Mouse (Mus musculus) stomach, embryonic 14.5 days (tissue): Measurements from ENCODE around the gene A4galt. TPM values are rescaled to one million over a fixed set of nuclear protein-coding genes. Genes with fewer than 3 reads are reported as not detected.

Experiments
- ATAC-seq: fragments of 200-750 bp; cut with Nextera tagmentation; 2 replicates; pipeline ENCODE4 v1.8.0; 2017; ENCODE audit warnings: low read depth, moderate TSS enrichment; ENCODE audit not compliant: insufficient number of reproducible peaks, insufficient read depth, low FRiP score
- H3K27ac ChIP-seq: fragments of 300-500 bp; sonication (generic); 2 replicates; pipeline ENCODE4 v1.5.1; 2014; ENCODE audit warnings: mild to moderate bottlenecking, low read length, moderate library complexity, mixed read lengths
- H3K27me3 ChIP-seq: fragments of 300-500 bp; sonication (generic); 2 replicates; pipeline ENCODE4 v1.6.1; 2014; ENCODE audit warnings: low read length, control low read depth, mixed read lengths; ENCODE audit not compliant: control insufficient read depth, insufficient read depth
- H3K36me3 ChIP-seq: fragments of 300-500 bp; sonication (generic); 2 replicates; pipeline ENCODE4 v1.6.1; 2014; ENCODE audit warnings: mild to moderate bottlenecking, control low read depth, low read length, moderate library complexity, mixed read lengths; ENCODE audit not compliant: control insufficient read depth, insufficient read depth
- H3K4me1 ChIP-seq: fragments of 300-500 bp; sonication (generic); 2 replicates; pipeline ENCODE4 v1.6.1; 2014; ENCODE audit warnings: low read length, control low read depth, mixed read lengths; ENCODE audit not compliant: control insufficient read depth, insufficient read depth
- H3K4me2 ChIP-seq: fragments of 300-500 bp; sonication (generic); replicated peaks from 2 replicates; pipeline ENCODE4 v1.6.1; 2014; ENCODE audit warnings: low read depth, low read length, control low read depth
- H3K4me3 ChIP-seq: fragments of 300-500 bp; sonication (generic); 2 replicates; pipeline ENCODE4 v1.5.1; 2014; ENCODE audit warnings: low read depth, low read length, control low read depth
- H3K9ac ChIP-seq: fragments of 300-500 bp; sonication (generic); replicated peaks from 2 replicates; pipeline ENCODE4 v1.6.1; 2014; ENCODE audit warnings: low read depth, mild to moderate bottlenecking, control low read depth, low read length, moderate library complexity, mixed read lengths
- H3K9me3 ChIP-seq: fragments of 300-500 bp; sonication (generic); 2 replicates; pipeline ENCODE4 v1.6.1; 2016; ENCODE audit warnings: low read depth, low read length, control low read depth; ENCODE audit not compliant: control insufficient read depth
- WGBS: fragments of 180-500 bp; shearing (Covaris S2); extraction: QIAGEN DNeasy Blood & Tissue Kit; methylation state at CpG from one replicate; pipeline ENCODE4 v1.1.7; 2014; 5-methylcytosine and 5-hydroxymethylcytosine counted together
- polyA plus RNA-seq: library from polyadenylated mRNA; unstranded; fragments of >200 nt; fragmentation: Nextera tagmentation; extraction: Ambion mirVana; gene quantifications from 2 replicates; pipeline ENCODE4 v1.2.1, GENCODE M21; 2014

A4galt gene
- polyA plus RNA-seq, 1 experiment from 2014 or later, result 9.6 TPM

DNA sequence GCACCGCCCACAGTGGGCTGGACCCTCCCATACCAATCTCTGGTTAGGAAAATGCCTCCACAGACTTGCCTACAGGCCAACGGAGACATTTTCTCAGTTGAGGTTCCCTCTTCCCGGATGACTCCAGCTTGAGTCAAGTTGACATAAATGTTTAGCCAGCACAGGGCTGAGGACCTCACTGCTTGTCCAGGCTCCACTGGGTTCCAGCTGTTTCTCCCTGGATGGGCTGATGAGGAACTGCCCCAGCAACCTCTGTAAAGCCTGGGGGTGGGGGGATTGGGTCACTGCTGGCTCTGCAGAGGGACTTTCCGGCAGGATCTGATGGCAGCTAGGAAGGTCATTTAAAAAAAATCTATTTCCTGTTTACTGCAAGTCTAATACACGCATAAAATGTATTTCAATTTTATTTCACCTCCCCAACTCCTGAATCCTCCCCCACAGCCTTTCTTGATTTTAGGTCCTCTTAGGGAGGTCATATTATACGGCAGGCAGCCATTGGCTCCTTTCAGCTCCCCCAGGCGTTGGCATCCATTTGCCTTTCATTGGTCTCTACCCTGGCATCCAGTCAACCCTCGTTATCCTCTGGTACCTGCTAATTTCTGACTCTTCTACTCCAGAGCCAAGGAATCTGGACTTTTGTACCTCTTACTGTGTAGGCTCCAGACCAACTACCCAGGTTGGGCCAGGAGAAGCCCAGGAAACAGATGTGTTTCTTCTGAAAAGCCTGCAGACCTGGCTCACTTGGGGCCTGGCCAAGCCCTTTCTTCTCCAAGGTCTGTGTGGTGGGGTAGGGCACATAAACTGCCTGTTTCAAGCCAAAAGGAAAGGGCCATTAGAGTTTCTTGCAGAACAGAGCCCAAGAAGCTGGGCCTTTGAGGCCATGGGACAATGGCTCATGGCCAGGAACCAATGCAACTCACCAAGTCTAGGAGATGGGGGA lies 42.4 kb upstream of the A4galt start:
- Histone ChIP-seq H3K4me3 (no peak overlapping the region), H3K27me3 (no peaks in the 10 kb centered on the region), H3K27ac (peak overlapping the region; percentile 55; the same call in 1 of the 2 replicates), H3K4me2 (no peak overlapping the region), H3K36me3 (no peaks in the 10 kb centered on the region), H3K4me1 (peaks cover 15% of the 10 kb centered on the region; the same call in 1 of the 2 replicates), H3K9ac (no peak overlapping the region), H3K9me3 (no peaks in the 10 kb centered on the region)
- no peak for ATAC-seq
- WGBS, result 76% methylated on average over 8 of the region's 8 CpGs

DNA sequence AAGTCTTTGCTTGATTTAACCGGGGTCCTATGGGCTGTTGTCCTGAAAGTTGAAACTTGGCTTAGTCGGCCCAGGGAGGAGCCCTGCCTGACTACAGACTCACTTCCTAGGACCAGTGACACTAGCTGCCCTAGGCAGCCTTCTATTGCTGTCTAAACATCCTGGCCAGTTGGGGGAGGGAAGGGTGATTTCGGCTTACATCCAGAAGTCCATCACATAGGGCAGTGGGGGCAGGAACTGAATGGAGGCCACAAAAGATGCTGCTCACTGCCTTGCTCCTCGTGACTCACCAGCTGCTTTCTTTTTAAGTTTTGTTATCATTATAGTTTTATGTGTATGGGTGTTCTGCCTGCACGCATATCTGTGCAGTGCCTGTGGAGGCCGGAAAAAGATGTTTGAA lies 41.6 kb upstream of the A4galt start:
- peaks cover 15% of the 10 kb centered on the region; the same call in 1 of the 2 replicates for H3K4me1 ChIP-seq
- H3K36me3 ChIP-seq, result no peaks in the 10 kb centered on the region
- 62% methylated on average over 6 of the region's 6 CpGs for WGBS
- H3K27ac ChIP-seq, result peak overlapping the region; percentile 55; the same call in 1 of the 2 replicates
- H3K9me3 ChIP-seq, result no peaks in the 10 kb centered on the region
- H3K4me2 ChIP-seq, result no peak overlapping the region
- no peak for ATAC-seq
- H3K4me3 ChIP-seq, result no peak overlapping the region
- H3K27me3 ChIP-seq, result no peaks in the 10 kb centered on the region
- H3K9ac ChIP-seq, result no peak overlapping the region

DNA sequence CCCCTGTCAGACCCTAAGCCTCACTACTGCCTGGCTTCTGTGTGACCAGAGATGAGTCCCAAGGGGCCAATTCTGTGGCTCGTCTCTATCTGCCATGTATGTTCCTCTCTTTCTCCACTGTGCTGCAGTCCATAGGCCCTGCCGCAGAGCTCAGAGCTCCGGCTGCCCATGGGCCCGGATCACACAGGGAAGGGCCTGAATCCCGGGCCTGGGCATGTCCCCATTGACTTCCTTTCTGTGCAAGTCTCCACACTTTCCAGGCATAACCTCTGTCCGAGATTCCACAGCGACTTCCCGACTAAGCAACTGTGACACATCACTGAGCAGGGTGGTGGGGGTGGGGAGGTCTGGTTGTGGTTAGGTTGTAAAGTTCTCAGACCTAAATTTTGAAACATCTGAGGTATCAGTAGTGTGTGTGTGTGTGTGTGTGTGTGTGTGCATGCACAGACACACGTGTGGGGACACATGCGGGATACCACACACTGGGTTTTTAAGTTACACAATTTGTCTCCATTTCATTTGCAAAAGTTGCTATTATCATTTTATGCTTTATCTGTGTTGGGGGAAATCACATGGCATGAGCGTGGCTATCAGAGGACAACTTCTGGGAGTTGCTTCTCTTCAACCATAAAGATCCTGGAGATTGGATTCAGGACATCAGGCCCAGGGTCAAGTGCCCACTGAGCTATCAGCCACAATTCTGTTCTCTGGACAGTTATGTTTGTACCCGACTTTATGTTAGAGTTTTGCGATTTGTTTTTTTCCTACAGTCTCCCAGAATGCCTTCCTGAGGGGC lies 40.9 kb upstream of the A4galt start:
- Histone ChIP-seq H3K27me3 (no peaks in the 10 kb centered on the region), H3K36me3 (no peaks in the 10 kb centered on the region), H3K27ac (no peak overlapping the region), H3K4me2 (no peak overlapping the region), H3K4me1 (peaks cover 15% of the 10 kb centered on the region; the same call in 1 of the 2 replicates), H3K4me3 (no peak overlapping the region), H3K9ac (no peak overlapping the region), H3K9me3 (no peaks in the 10 kb centered on the region)
- ATAC-seq, result no peak
- WGBS, result 78% methylated on average over 13 of the region's 13 CpGs

DNA sequence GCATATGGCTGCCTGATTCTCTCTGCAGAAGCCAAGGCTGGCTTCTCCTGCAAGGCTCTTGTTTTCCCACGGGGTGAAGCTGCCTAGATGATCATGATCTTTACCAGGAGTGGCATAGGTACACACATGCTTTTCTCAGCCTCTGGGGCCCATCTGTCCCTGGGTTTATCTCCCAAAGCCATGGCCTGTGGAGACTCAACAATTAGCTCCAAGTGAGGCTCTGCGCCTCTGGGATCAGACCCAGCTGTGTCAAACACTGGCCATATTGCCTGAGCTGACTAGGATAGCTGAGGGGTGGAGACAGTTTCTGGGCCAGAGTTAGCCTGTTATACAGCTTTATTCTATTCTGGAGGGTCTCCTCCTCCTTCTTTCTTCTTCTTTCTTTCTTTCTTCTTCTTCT lies 39.3 kb upstream of the A4galt start:
- Histone ChIP-seq H3K9me3 (no peaks in the 10 kb centered on the region), H3K36me3 (no peaks in the 10 kb centered on the region), H3K4me1 (0 out of 2 replicates have a peak, but pooled peaks cover 4% of the 10 kb centered on the region), H3K4me3 (no peak overlapping the region), H3K27me3 (no peaks in the 10 kb centered on the region), H3K27ac (no peak overlapping the region), H3K9ac (no peak overlapping the region), H3K4me2 (no peak overlapping the region)
- no peak for ATAC-seq
- WGBS, result 78% methylated on average over 2 of the region's 2 CpGs

- H3K9me3 ChIP-seq, result no peaks in the 10 kb centered on the region
Measured at GRCm38 (mm10) chr15:83284828-83285227, 33.3 kb upstream of the A4galt start.

DNA sequence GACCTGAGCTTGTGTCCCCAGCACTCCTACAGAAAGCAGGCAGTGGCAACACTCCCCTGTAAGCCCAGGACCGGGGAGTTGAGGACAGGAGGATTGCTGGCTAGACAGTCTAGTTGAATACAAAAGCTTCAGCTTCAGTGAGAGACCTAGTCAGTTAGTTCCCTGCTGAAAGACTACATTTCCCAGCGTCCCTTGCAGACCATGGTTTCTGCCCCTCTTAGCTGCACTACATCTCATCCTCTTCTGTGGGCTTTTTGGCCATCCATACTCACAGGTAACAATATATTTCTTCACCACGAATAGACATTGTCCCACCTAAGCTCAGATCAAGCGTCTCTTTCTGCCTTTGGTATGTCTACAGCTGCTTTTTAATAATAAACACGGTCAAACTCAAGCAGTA lies 30.8 kb upstream of the A4galt start:
- Histone ChIP-seq H3K36me3 (no peaks in the 10 kb centered on the region), H3K9ac (no peak overlapping the region), H3K4me1 (no peaks in the 10 kb centered on the region), H3K27ac (no peak overlapping the region), H3K9me3 (no peaks in the 10 kb centered on the region), H3K4me2 (no peak overlapping the region), H3K27me3 (no peaks in the 10 kb centered on the region), H3K4me3 (no peak overlapping the region)
- 70% methylated on average over 5 of the region's 5 CpGs for WGBS
- no peak for ATAC-seq

More at GRCm38 (mm10) chr15:83284828-83285227, 33.3 kb upstream of the A4galt start:
- H3K4me2 ChIP-seq, result no peak overlapping the region
- H3K36me3 ChIP-seq, result no peaks in the 10 kb centered on the region
- no peak overlapping the region for H3K4me3 ChIP-seq
- WGBS, result 76% methylated on average over 8 of the region's 8 CpGs
- no peaks in the 10 kb centered on the region for H3K27me3 ChIP-seq
- no peak overlapping the region for H3K27ac ChIP-seq
- H3K4me1 ChIP-seq, result no peaks in the 10 kb centered on the region
- ATAC-seq, result no peak
- no peak overlapping the region for H3K9ac ChIP-seq

DNA sequence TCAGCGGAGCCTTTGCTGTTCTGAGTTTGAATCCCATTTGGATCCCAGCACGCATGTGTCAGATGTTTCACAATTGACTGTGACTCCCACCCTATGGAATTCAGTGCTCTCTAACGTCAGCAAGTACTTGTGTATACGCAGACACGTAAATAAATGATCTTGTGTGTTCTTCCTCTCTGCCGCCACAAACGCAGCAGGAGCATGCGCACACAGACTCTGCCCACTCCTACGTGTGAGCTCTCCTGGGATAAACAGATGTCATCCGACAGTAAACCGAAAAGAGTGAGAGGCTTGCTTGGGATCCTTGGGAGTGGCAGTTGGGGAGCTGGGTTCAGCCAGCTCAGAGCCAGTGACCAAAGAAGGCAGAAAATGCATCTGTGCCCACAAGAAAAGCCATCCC lies 29.7 kb upstream of the A4galt start:
- WGBS, result 26% methylated on average over 11 of the region's 11 CpGs
- Histone ChIP-seq H3K27ac (peak overlapping the region; percentile 69), H3K36me3 (no peaks in the 10 kb centered on the region), H3K4me2 (no peak overlapping the region), H3K4me3 (no peak overlapping the region), H3K9me3 (no peaks in the 10 kb centered on the region), H3K4me1 (no peaks in the 10 kb centered on the region), H3K27me3 (no peaks in the 10 kb centered on the region), H3K9ac (no peak overlapping the region)
- 0 out of 2 replicates have a peak, but pooled peaks have one; percentile 16 for ATAC-seq

DNA sequence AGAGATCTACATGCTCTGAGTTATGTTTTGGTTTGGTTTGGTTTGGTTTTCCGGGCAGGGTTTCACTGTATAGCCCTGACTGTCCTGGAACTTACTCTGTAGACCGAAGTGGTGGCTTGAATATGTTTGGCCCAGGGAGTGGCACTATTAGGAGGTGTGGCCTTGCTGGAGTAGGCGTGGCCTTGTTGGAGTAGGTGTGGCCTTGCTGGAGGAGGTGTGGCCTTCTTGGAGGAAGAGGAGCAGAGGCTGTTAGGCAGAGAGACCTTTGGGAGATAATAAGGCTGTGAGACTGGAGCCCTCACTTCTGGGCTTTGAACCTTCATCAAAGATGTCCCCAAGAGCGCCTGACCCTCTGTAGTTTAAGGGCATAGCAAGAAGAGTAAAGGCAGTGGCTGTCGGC lies 27.0 kb upstream of the A4galt start:
- Histone ChIP-seq H3K4me3 (no peak overlapping the region), H3K9ac (no peak overlapping the region), H3K27ac (no peak overlapping the region), H3K4me2 (no peak overlapping the region), H3K27me3 (no peaks in the 10 kb centered on the region), H3K9me3 (no peaks in the 10 kb centered on the region), H3K36me3 (no peaks in the 10 kb centered on the region), H3K4me1 (no peaks in the 10 kb centered on the region)
- ATAC-seq, result no peak
- WGBS, result 88% methylated on average over 5 of the region's 5 CpGs
